Mouse (Mus musculus) C2C12 (cell line): ENCODE measurements around the gene Map4. TPM values are rescaled to one million over a fixed set of nuclear protein-coding genes. Genes with fewer than 3 reads are reported as not detected.

Source experiments
- H3K27me3 ChIP-seq: one replicate; pipeline ENCODE4 v1.6.1; 2011; ENCODE audit not compliant: control insufficient read depth, insufficient read depth, insufficient read length
- H3K36me3 ChIP-seq: one replicate; pipeline ENCODE4 v1.6.1; 2011; ENCODE audit not compliant: control insufficient read depth, insufficient read depth
- H3K4me3 ChIP-seq: one replicate; pipeline ENCODE4 v1.5.1; 2011; ENCODE audit warnings: mild to moderate bottlenecking, control low read depth; ENCODE audit not compliant: poor library complexity, insufficient read depth, severe bottlenecking
- H3K79me2 ChIP-seq: one replicate; pipeline ENCODE4 v1.6.1; 2011; ENCODE audit not compliant: control insufficient read depth, insufficient read depth
- H3K79me3 ChIP-seq: one replicate; pipeline ENCODE4 v1.6.1; 2011; ENCODE audit warnings: low read depth, control low read depth
- H3ac ChIP-seq: one replicate; pipeline ENCODE3; 2011; ENCODE audit warnings: low read depth; ENCODE audit not compliant: control insufficient read depth, insufficient read length
- CEBPB ChIP-seq: IDR thresholded peaks from one replicate; pipeline ENCODE4 v1.6.1; 2011; ENCODE audit warnings: low read depth, mild to moderate bottlenecking, control low read depth, moderate library complexity
- CTCF ChIP-seq: IDR thresholded peaks from one replicate; pipeline ENCODE4 v1.5.1; 2011; ENCODE audit not compliant: control insufficient read depth, insufficient read depth, insufficient read length
- FOSL1 ChIP-seq: IDR thresholded peaks from one replicate; pipeline ENCODE4 v1.8.0; 2011; ENCODE audit warnings: mild to moderate bottlenecking, low read length; ENCODE audit not compliant: poor library complexity, insufficient read depth, severe bottlenecking
- MAX ChIP-seq: IDR thresholded peaks from one replicate; pipeline ENCODE4 v1.6.1; 2011; ENCODE audit warnings: mild to moderate bottlenecking, control low read depth
- MYOD1 ChIP-seq: IDR thresholded peaks from one replicate; pipeline ENCODE4 v1.6.1; 2011; ENCODE audit warnings: low read depth; ENCODE audit not compliant: control insufficient read depth, insufficient read length
- MYOG ChIP-seq: IDR thresholded peaks from one replicate; pipeline ENCODE4 v1.6.1; 2011; ENCODE audit not compliant: control insufficient read depth, insufficient read length; ENCODE audit errors: extremely low read depth
- USF1 ChIP-seq: IDR thresholded peaks from one replicate; pipeline ENCODE4 v1.6.1; 2011; ENCODE audit warnings: low read depth, mild to moderate bottlenecking, control low read depth, moderate library complexity
- polyA plus RNA-seq: library from polyadenylated mRNA; unstranded; fragments of >200 nt; fragmentation: generic; extraction: Trizol; gene quantifications from one replicate; pipeline ENCODE4 v1.2.1, GENCODE M21; 2012; ENCODE audit warnings: missing spikeins

Map4 gene
- polyA plus RNA-seq, 1 experiment = 135 TPM

GRCm38 (mm10) chr9:110020405-110020804 is 89.1 kb downstream of the Map4 start:
- no peak overlapping the region for H3ac ChIP-seq
- TF ChIP-seq USF1 (no peak), CTCF (no peak), MYOG (no peak), FOSL1 (no peak), CEBPB (no peak), MYOD1 (no peak), MAX (no peak)
- H3K36me3 ChIP-seq = no peaks in the 10 kb centered on the region
- H3K4me3 ChIP-seq = no peak overlapping the region
- peaks cover 20% of the 10 kb centered on the region for H3K79me2 ChIP-seq
- H3K79me3 ChIP-seq = peaks cover 3% of the 10 kb centered on the region
- H3K27me3 ChIP-seq = no peaks in the 10 kb centered on the region

DNA sequence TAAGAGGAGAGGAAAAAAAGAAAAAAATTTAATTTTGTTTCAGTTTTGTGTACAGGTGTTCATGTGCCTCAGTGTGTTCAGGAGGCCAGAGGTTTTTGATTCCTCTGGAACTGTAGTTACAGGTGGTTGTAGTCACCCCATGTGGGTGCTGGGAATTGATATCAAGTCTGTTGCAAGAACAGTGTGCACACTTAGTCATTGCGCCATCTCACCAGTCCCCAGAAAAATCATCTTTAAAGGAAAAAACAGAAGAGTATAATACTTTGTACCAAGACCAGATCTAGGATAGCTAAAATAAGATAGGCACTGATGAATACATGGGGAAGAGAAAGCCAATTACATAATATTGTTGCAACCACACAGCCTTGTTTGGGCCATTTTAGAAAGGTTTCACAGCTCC is 90.2 kb downstream of the Map4 start:
- peaks cover 10% of the 10 kb centered on the region for H3K79me2 ChIP-seq
- TF ChIP-seq MYOG = no peak
- H3ac ChIP-seq = no peak overlapping the region
- no peaks in the 10 kb centered on the region for H3K27me3 ChIP-seq
- no peak overlapping the region for H3K4me3 ChIP-seq
- H3K79me3 ChIP-seq = peaks cover 3% of the 10 kb centered on the region
- H3K36me3 ChIP-seq = no peaks in the 10 kb centered on the region

- Histone ChIP-seq H3K4me3 (no peak overlapping the region), H3K79me2 (peaks cover 10% of the 10 kb centered on the region), H3ac (no peak overlapping the region), H3K79me3 (peaks cover 3% of the 10 kb centered on the region), H3K27me3 (no peaks in the 10 kb centered on the region), H3K36me3 (no peaks in the 10 kb centered on the region)
- no peak for TF ChIP-seq MAX
- TF ChIP-seq FOSL1 = no peak
- TF ChIP-seq CEBPB = no peak
- TF ChIP-seq MYOG = no peak
- no peak for TF ChIP-seq CTCF
- no peak for TF ChIP-seq USF1
- no peak for TF ChIP-seq MYOD1
Measured at GRCm38 (mm10) chr9:110022151-110022550, 90.9 kb downstream of the Map4 start.

DNA sequence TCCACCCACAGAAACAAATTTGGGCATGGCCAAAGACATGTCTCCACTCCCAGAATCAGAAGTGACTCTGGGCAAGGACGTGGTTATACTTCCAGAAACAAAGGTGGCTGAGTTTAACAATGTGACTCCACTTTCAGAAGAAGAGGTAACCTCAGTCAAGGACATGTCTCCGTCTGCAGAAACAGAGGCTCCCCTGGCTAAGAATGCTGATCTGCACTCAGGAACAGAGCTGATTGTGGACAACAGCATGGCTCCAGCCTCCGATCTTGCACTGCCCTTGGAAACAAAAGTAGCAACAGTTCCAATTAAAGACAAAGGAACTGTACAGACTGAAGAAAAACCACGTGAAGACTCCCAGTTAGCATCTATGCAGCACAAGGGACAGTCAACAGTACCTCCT is 103.8 kb downstream of the Map4 start:
- TF ChIP-seq FOSL1 (no peak), MYOD1 (no peak), USF1 (no peak), MAX (no peak)
- Histone ChIP-seq H3K27me3 (no peaks in the 10 kb centered on the region), H3K36me3 (peaks cover 81% of the 10 kb centered on the region), H3K79me2 (no peaks in the 10 kb centered on the region), H3K4me3 (no peak overlapping the region), H3K79me3 (no peaks in the 10 kb centered on the region), H3ac (no peak overlapping the region)

DNA sequence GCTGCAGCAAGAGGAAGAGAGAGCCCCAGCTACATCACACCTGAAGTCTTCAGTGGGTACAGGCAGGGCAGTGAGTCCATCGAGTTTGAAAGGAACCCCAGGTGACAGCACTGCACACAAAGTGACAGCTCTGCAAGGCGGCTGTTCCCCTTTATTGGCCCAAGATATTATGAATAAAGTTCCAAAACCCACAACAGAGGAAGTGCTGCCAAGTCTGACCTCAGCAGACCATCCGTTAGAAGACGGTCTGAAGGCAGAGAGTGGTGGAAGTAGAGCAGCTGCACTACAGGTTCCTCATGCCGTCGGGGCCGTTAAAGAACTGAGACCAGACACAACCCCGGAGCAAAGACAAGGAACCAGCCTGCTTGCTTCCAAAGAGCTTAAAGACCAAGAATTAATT is 106.6 kb downstream of the Map4 start:
- no peak overlapping the region for H3K4me3 ChIP-seq

GRCm38 (mm10) chr9:110038485-110038884 is 107.2 kb downstream of the Map4 start:
- H3K79me3 ChIP-seq = peaks cover 4% of the 10 kb centered on the region
- TF ChIP-seq FOSL1 (no peak), MYOG (no peak), CTCF (no peak), MYOD1 (no peak), CEBPB (no peak), MAX (no peak), USF1 (no peak)
- H3K79me2 ChIP-seq = no peaks in the 10 kb centered on the region
- no peak overlapping the region for H3ac ChIP-seq
- H3K36me3 ChIP-seq = peaks cover 65% of the 10 kb centered on the region
- H3K27me3 ChIP-seq = no peaks in the 10 kb centered on the region
- H3K4me3 ChIP-seq = no peak overlapping the region

More for the DNA sequence above, 106.6 kb downstream of the Map4 start:
- Histone ChIP-seq H3K27me3 (no peaks in the 10 kb centered on the region), H3ac (no peak overlapping the region), H3K36me3 (peaks cover 70% of the 10 kb centered on the region), H3K79me3 (peaks cover 4% of the 10 kb centered on the region), H3K79me2 (no peaks in the 10 kb centered on the region)
- TF ChIP-seq FOSL1 = no peak
- no peak for TF ChIP-seq MYOD1
- no peak for TF ChIP-seq CEBPB
- TF ChIP-seq MYOG = no peak
- TF ChIP-seq CTCF = no peak
- TF ChIP-seq MAX = no peak
- TF ChIP-seq USF1 = no peak
